Mouse (Mus musculus): Measurements from ENCODE around the gene Ace3. TPM values are rescaled to one million over a fixed set of nuclear protein-coding genes. Genes with fewer than 3 reads are reported as not detected.

Gene Ace3
- polyA plus RNA-seq (2021; fragmentation: Nextera tagmentation) = not detected in 2 replicates
- long read RNA-seq, experiment 1 = 0 reads
- long read RNA-seq, experiment 2 = 0 reads

GRCm38 (mm10) chr11:105994375-105994774 is at the start of gene Ace3:
Gene Ace3, plus strand, starts transcription at chr11:105994675.

GRCm38 (mm10) chr11:105952911-105953386 is 41.5 kb upstream of the Ace3 start, which contains the start of gene Cyb561:
Gene Cyb561, minus strand, starts transcription at chr11:105953336.

GRCm38 (mm10) chr11:105967741-105968574 is 26.5 kb upstream of the Ace3 start, which contains the start of gene Ace:
Gene Ace, plus strand, starts transcription at chr11:105967945.

GRCm38 (mm10) chr11:106007821-106008220 is 13.3 kb downstream of the Ace3 start, which contains the start of gene Kcnh6:
Gene Kcnh6, plus strand, starts transcription at chr11:106008124.

GRCm38 (mm10) chr11:106036548-106037417 is 42.3 kb downstream of the Ace3 start, which contains the start of gene Dcaf7:
Gene Dcaf7, plus strand, starts transcription at chr11:106036872.

Other genes with a start within 250 kb of the Ace3 start
- gene Cyb561, start 41.3 kb upstream of the Ace3 start, polyA plus RNA-seq (2021; fragmentation: Nextera tagmentation) = 60.9 and 78.9 TPM in 2 replicates
- 1.9 and 12.1 TPM in 2 replicates for gene Ace, start 26.7 kb upstream of the Ace3 start, polyA plus RNA-seq (2021; fragmentation: Nextera tagmentation)
- 0.63 and 0.65 TPM in 2 replicates for gene Kcnh6, start 13.4 kb downstream of the Ace3 start, polyA plus RNA-seq (2021; fragmentation: Nextera tagmentation)
- gene Dcaf7, start 42.2 kb downstream of the Ace3 start, polyA plus RNA-seq (2021; fragmentation: Nextera tagmentation) = 75.4 and 94.8 TPM in 2 replicates
- 4.8 TPM in 2 replicates for gene Taco1, start 71.4 kb downstream of the Ace3 start, polyA plus RNA-seq (2021; fragmentation: Nextera tagmentation)
- gene Map3k3, start 89.9 kb downstream of the Ace3 start, polyA plus RNA-seq (2021; fragmentation: Nextera tagmentation) = 1.2 and 1.4 TPM in 2 replicates
- 0.95 and 1.5 TPM in 2 replicates for gene Gm10840, start 166.2 kb downstream of the Ace3 start, polyA plus RNA-seq (2021; fragmentation: Nextera tagmentation)
- gene Limd2, start 166.2 kb downstream of the Ace3 start, polyA plus RNA-seq (2021; fragmentation: Nextera tagmentation) = 184 and 226 TPM in 2 replicates
- 10.6 and 12.9 TPM in 2 replicates for gene Strada, start 207.5 kb downstream of the Ace3 start, polyA plus RNA-seq (2021; fragmentation: Nextera tagmentation)
- 50.5 and 54.2 TPM in 2 replicates for gene Ccdc47, start 221.7 kb downstream of the Ace3 start, polyA plus RNA-seq (2021; fragmentation: Nextera tagmentation)
- 20.1 TPM in 2 replicates for gene Ddx42, start 222.3 kb downstream of the Ace3 start, polyA plus RNA-seq (2021; fragmentation: Nextera tagmentation)

Measured in layer of hippocampus, adult 6 months (tissue).